Mouse (Mus musculus): ENCODE data around the gene 4930432M17Rik. TPM values are rescaled to one million over a fixed set of nuclear protein-coding genes. Genes with fewer than 3 reads are reported as not detected.

4930432M17Rik gene
- polyA plus RNA-seq, 1 experiment = not detected

GRCm38 (mm10) chr3:121656922-121657321, 13.6 kb upstream of the 4930432M17Rik start:
- no peaks in the 10 kb centered on the region for H3K9me3 ChIP-seq (ENCODE audit: control insufficient read depth, low read length)
- no peaks in the 10 kb centered on the region for H3K36me3 ChIP-seq (ENCODE audit: control insufficient read depth)
- H3K27me3 ChIP-seq (ENCODE audit: control insufficient read depth) = no peaks in the 10 kb centered on the region
- no peak overlapping the region for H3K4me3 ChIP-seq (replicated peaks)
- TF ChIP-seq GATA1 (IDR thresholded peaks at IDR 0.05; ENCODE audit: low read length) (no peak), TAL1 (IDR thresholded peaks at IDR 0.05; ENCODE audit: low read length) (no peak)
- no peaks in the 10 kb centered on the region for H3K4me1 ChIP-seq (ENCODE audit: control insufficient read depth)

- no peak for TF ChIP-seq TAL1 (IDR thresholded peaks at IDR 0.05; ENCODE audit: low read length)
- no peak for TF ChIP-seq GATA1 (IDR thresholded peaks at IDR 0.05; ENCODE audit: low read length)
- no peaks in the 10 kb centered on the region for H3K36me3 ChIP-seq (ENCODE audit: control insufficient read depth)
- no peak overlapping the region for H3K4me3 ChIP-seq (replicated peaks)
- H3K27me3 ChIP-seq (ENCODE audit: control insufficient read depth) = no peaks in the 10 kb centered on the region
- no peaks in the 10 kb centered on the region for H3K9me3 ChIP-seq (ENCODE audit: control insufficient read depth, low read length)
- H3K4me1 ChIP-seq (ENCODE audit: control insufficient read depth) = no peaks in the 10 kb centered on the region
Measured at GRCm38 (mm10) chr3:121662705-121663469, 7.7 kb upstream of the 4930432M17Rik start.

- TF ChIP-seq GATA1 (IDR thresholded peaks at IDR 0.05; ENCODE audit: low read length) (no peak), TAL1 (IDR thresholded peaks at IDR 0.05; ENCODE audit: low read length) (no peak)
Measured at GRCm38 (mm10) chr3:121663470-121663847, 7.1 kb upstream of the 4930432M17Rik start.

GRCm38 (mm10) chr3:121672135-121672790, 1.7 kb downstream of the 4930432M17Rik start:
- Histone ChIP-seq H3K27me3 (ENCODE audit: control insufficient read depth) (no peaks in the 10 kb centered on the region), H3K4me1 (ENCODE audit: control insufficient read depth) (no peaks in the 10 kb centered on the region), H3K36me3 (ENCODE audit: control insufficient read depth) (no peaks in the 10 kb centered on the region), H3K9me3 (ENCODE audit: control insufficient read depth, low read length) (no peaks in the 10 kb centered on the region), H3K4me3 (replicated peaks) (no peak overlapping the region)
- TF ChIP-seq GATA1 (IDR thresholded peaks at IDR 0.05; ENCODE audit: low read length) (no peak), TAL1 (IDR thresholded peaks at IDR 0.05; ENCODE audit: low read length) (no peak)

More at GRCm38 (mm10) chr3:121663470-121663847, 7.1 kb upstream of the 4930432M17Rik start:
- H3K4me3 ChIP-seq (replicated peaks) = no peak overlapping the region
- no peaks in the 10 kb centered on the region for H3K9me3 ChIP-seq (ENCODE audit: control insufficient read depth, low read length)
- no peaks in the 10 kb centered on the region for H3K27me3 ChIP-seq (ENCODE audit: control insufficient read depth)
- H3K4me1 ChIP-seq (ENCODE audit: control insufficient read depth) = no peaks in the 10 kb centered on the region
- no peaks in the 10 kb centered on the region for H3K36me3 ChIP-seq (ENCODE audit: control insufficient read depth)

GRCm38 (mm10) chr3:121678935-121679334, 8.4 kb downstream of the 4930432M17Rik start:
- Histone ChIP-seq H3K9me3 (ENCODE audit: control insufficient read depth, low read length) (no peaks in the 10 kb centered on the region), H3K4me3 (replicated peaks) (no peak overlapping the region), H3K4me1 (ENCODE audit: control insufficient read depth) (no peaks in the 10 kb centered on the region), H3K27me3 (ENCODE audit: control insufficient read depth) (no peaks in the 10 kb centered on the region), H3K36me3 (ENCODE audit: control insufficient read depth) (no peaks in the 10 kb centered on the region)
- TF ChIP-seq TAL1 (IDR thresholded peaks at IDR 0.05; ENCODE audit: low read length) (no peak), GATA1 (IDR thresholded peaks at IDR 0.05; ENCODE audit: low read length) (no peak)

- Histone ChIP-seq H3K27me3 (ENCODE audit: control insufficient read depth) (no peaks in the 10 kb centered on the region), H3K4me3 (replicated peaks) (no peak overlapping the region), H3K4me1 (ENCODE audit: control insufficient read depth) (no peaks in the 10 kb centered on the region), H3K36me3 (ENCODE audit: control insufficient read depth) (no peaks in the 10 kb centered on the region), H3K9me3 (ENCODE audit: control insufficient read depth, low read length) (no peaks in the 10 kb centered on the region)
- TF ChIP-seq GATA1 (IDR thresholded peaks at IDR 0.05; ENCODE audit: low read length) (no peak), TAL1 (IDR thresholded peaks at IDR 0.05; ENCODE audit: low read length) (no peak)
Measured at GRCm38 (mm10) chr3:121679443-121679842, 8.9 kb downstream of the 4930432M17Rik start.

- no peak for TF ChIP-seq GATA1 (IDR thresholded peaks at IDR 0.05; ENCODE audit: low read length)
- TF ChIP-seq TAL1 (IDR thresholded peaks at IDR 0.05; ENCODE audit: low read length) = no peak
- H3K4me3 ChIP-seq (replicated peaks) = no peak overlapping the region
- no peaks in the 10 kb centered on the region for H3K4me1 ChIP-seq (ENCODE audit: control insufficient read depth)
- no peaks in the 10 kb centered on the region for H3K36me3 ChIP-seq (ENCODE audit: control insufficient read depth)
- H3K9me3 ChIP-seq (ENCODE audit: control insufficient read depth, low read length) = no peaks in the 10 kb centered on the region
- no peaks in the 10 kb centered on the region for H3K27me3 ChIP-seq (ENCODE audit: control insufficient read depth)
Measured at GRCm38 (mm10) chr3:121680187-121680586, 9.6 kb downstream of the 4930432M17Rik start.

- Histone ChIP-seq H3K9me3 (ENCODE audit: control insufficient read depth, low read length) (no peaks in the 10 kb centered on the region), H3K36me3 (ENCODE audit: control insufficient read depth) (no peaks in the 10 kb centered on the region), H3K4me1 (ENCODE audit: control insufficient read depth) (no peaks in the 10 kb centered on the region), H3K4me3 (replicated peaks) (no peak overlapping the region), H3K27me3 (ENCODE audit: control insufficient read depth) (no peaks in the 10 kb centered on the region)
- TF ChIP-seq GATA1 (IDR thresholded peaks at IDR 0.05; ENCODE audit: low read length) (no peak), TAL1 (IDR thresholded peaks at IDR 0.05; ENCODE audit: low read length) (no peak)
Measured at GRCm38 (mm10) chr3:121682439-121683411, 12.2 kb downstream of the 4930432M17Rik start.

All from erythroblast, embryonic 14.5 days (primary cell).